Mouse (Mus musculus): ENCODE results near the gene Mgat5.

GRCm38 (mm10) chr1:127415896-127416295, 211.1 kb downstream of the Mgat5 start:
- TF ChIP-seq POLR2A (IDR thresholded peaks at IDR 0.05; ENCODE audit: low read depth, low read length): no peak
- no peak for TF ChIP-seq CTCF (IDR thresholded peaks at IDR 0.05; ENCODE audit: extremely low read depth, insufficient read length, insufficient replicate concordance, low read depth, low read length)

All from small intestine, adult 2 months (tissue).